Mouse (Mus musculus) lung, postnatal 0 days (tissue): ENCODE measurements around the gene Dok7.

Experiments used
- CTCF ChIP-seq: IDR thresholded peaks from 2 replicates; pipeline ENCODE4 v1.5.1; 2016; ENCODE audit warnings: antibody characterized with exemption, mild to moderate bottlenecking
- EP300 ChIP-seq: IDR thresholded peaks from 2 replicates; pipeline ENCODE4 v1.6.1; 2016; ENCODE audit warnings: antibody characterized with exemption, mild to moderate bottlenecking, control low read depth

DNA sequence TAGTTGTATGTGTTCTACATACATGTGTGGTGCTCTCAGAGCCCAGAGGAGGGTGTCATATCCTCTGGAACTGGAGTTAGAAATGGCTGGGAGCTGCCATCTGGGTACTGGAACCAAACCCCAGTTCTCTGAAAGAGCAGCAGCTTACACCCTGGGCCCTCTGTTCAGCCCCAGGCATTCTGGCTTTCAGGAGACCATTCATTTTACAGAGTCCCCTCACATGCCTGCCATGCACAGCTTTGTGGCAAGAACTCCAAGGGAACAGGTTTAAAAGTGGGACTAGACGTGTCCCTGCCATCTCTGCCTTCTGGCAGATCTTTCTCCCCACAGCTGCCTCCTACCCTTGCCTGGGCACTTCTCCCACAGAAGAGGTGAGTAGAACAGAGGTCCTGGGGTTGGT lies 22.9 kb upstream of the Dok7 start:
- TF ChIP-seq CTCF (no peak), EP300 (no peak)
